Mouse (Mus musculus): ENCODE measurements at regions not wholly inside any gene's neighbourhood (a gene's known extent, or its start where the extent isn't known, plus 50 kb on each side); places are given as distances from the start of the nearest gene placed in this dataset.

GRCm38 (mm10) chr10:111079051-111079450 lies 69.1 kb upstream of the Zdhhc17 start:
- Histone ChIP-seq H3K27me3 (replicated peaks; ENCODE audit: control insufficient read depth, insufficient read depth, low read length) (no peaks in the 10 kb centered on the region), H3K4me3 (ENCODE audit: insufficient read depth, low read depth, low read length) (no peak overlapping the region), H3K4me1 (ENCODE audit: control insufficient read depth, insufficient read depth, low read length) (peaks cover 2% of the 10 kb centered on the region; the same call in 1 of the 2 replicates), H3K27ac (ENCODE audit: insufficient read depth, low read depth, low read length) (no peak overlapping the region), H3K36me3 (ENCODE audit: control insufficient read depth, insufficient read depth, low read length) (no peaks in the 10 kb centered on the region)
- TF ChIP-seq POLR2A (IDR thresholded peaks at IDR 0.05; ENCODE audit: low read depth, low read length) = no peak
- no peak for TF ChIP-seq CTCF (conservative IDR thresholded peaks at IDR 0.05; ENCODE audit: insufficient read depth, insufficient read length, low read depth, low read length)
- 69% methylated on average over 6 of the region's 6 CpGs for WGBS
- no peak for DNase-seq

DNA sequence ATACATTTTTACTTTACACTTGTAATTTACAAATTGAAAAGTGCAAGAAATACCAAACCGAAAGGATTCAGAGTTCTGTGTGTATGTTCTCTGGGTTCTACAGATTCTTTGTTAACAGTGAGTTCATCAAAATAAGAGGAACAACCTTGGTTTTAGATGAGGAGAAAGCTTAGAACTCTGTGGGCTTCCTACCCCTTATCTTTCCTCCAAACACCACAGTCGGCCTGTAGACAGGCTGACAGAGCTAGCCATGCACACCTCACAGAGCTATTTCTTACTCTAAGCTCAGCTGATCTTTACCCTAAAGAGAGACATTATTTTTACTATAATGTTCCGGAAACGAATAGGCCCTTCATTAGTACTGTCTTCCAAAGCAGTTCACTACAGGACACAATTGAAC lies 67.7 kb upstream of the Zdhhc17 start:
- Histone ChIP-seq H3K27ac (ENCODE audit: insufficient read depth, low read depth, low read length) (no peak overlapping the region), H3K4me3 (ENCODE audit: insufficient read depth, low read depth, low read length) (no peak overlapping the region), H3K27me3 (replicated peaks; ENCODE audit: control insufficient read depth, insufficient read depth, low read length) (no peaks in the 10 kb centered on the region), H3K36me3 (ENCODE audit: control insufficient read depth, insufficient read depth, low read length) (no peaks in the 10 kb centered on the region), H3K4me1 (ENCODE audit: control insufficient read depth, insufficient read depth, low read length) (peaks cover 6% of the 10 kb centered on the region; the same call in 1 of the 2 replicates)
- DNase-seq = no peak
- no peak for TF ChIP-seq CTCF (conservative IDR thresholded peaks at IDR 0.05; ENCODE audit: insufficient read depth, insufficient read length, low read depth, low read length)
- TF ChIP-seq POLR2A (IDR thresholded peaks at IDR 0.05; ENCODE audit: low read depth, low read length) = no peak
- WGBS = 96% methylated on average over 4 of the region's 4 CpGs

- no peak overlapping the region for H3K4me3 ChIP-seq (ENCODE audit: insufficient read depth, low read depth, low read length)
- H3K36me3 ChIP-seq (ENCODE audit: control insufficient read depth, insufficient read depth, low read length) = no peaks in the 10 kb centered on the region
- 63% methylated on average over 5 of the region's 5 CpGs for whole genome bisulfite sequencing
- TF ChIP-seq CTCF (conservative IDR thresholded peaks at IDR 0.05; ENCODE audit: insufficient read depth, insufficient read length, low read depth, low read length) (no peak), POLR2A (IDR thresholded peaks at IDR 0.05; ENCODE audit: low read depth, low read length) (no peak)
- peak; percentile 17 for DNase-seq
- no peaks in the 10 kb centered on the region for H3K27me3 ChIP-seq (replicated peaks; ENCODE audit: control insufficient read depth, insufficient read depth, low read length)
- no peak overlapping the region for H3K27ac ChIP-seq (ENCODE audit: insufficient read depth, low read depth, low read length)
- H3K4me1 ChIP-seq (ENCODE audit: control insufficient read depth, insufficient read depth, low read length) = peaks cover 9% of the 10 kb centered on the region; the same call in 1 of the 2 replicates
These were observed 64.0 kb upstream of the Zdhhc17 start for GRCm38 (mm10) chr10:111073851-111074430.

- no peak overlapping the region for H3K4me3 ChIP-seq (ENCODE audit: insufficient read depth, low read depth, low read length)
- peak; percentile 86 for DNase-seq
- no peaks in the 10 kb centered on the region for H3K36me3 ChIP-seq (ENCODE audit: control insufficient read depth, insufficient read depth, low read length)
- WGBS = 38% methylated on average over 14 of the region's 14 CpGs
- H3K4me1 ChIP-seq (ENCODE audit: control insufficient read depth, insufficient read depth, low read length) = peaks cover 9% of the 10 kb centered on the region; the same call in 1 of the 2 replicates
- H3K27me3 ChIP-seq (replicated peaks; ENCODE audit: control insufficient read depth, insufficient read depth, low read length) = no peaks in the 10 kb centered on the region
- no peak overlapping the region for H3K27ac ChIP-seq (ENCODE audit: insufficient read depth, low read depth, low read length)
- no peak for TF ChIP-seq POLR2A (IDR thresholded peaks at IDR 0.05; ENCODE audit: low read depth, low read length)
- TF ChIP-seq CTCF (conservative IDR thresholded peaks at IDR 0.05; ENCODE audit: insufficient read depth, insufficient read length, low read depth, low read length) = no peak
These were observed 63.3 kb upstream of the Zdhhc17 start for GRCm38 (mm10) chr10:111073262-111073661.

DNA sequence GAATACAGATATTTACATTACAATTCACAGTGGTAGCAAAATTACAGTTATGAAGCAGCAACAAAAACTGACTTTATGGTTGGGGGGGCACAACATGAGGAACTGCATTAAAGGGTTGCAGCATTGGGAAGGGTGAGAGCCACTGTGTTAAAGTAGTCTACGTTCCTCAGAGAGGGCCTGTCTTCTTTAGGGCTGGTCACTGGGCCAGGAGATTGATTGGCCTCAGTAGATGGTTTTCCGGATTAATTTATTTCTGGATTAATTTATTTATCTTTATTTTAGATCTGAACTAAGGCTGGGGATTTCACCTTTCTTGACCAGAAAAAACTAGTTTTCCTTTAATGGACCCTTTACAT lies 62.6 kb upstream of the Zdhhc17 start:
- Histone ChIP-seq H3K36me3 (ENCODE audit: control insufficient read depth, insufficient read depth, low read length) (no peaks in the 10 kb centered on the region), H3K4me1 (ENCODE audit: control insufficient read depth, insufficient read depth, low read length) (peaks cover 9% of the 10 kb centered on the region; the same call in 1 of the 2 replicates), H3K4me3 (ENCODE audit: insufficient read depth, low read depth, low read length) (no peak overlapping the region), H3K27ac (ENCODE audit: insufficient read depth, low read depth, low read length) (no peak overlapping the region), H3K27me3 (replicated peaks; ENCODE audit: control insufficient read depth, insufficient read depth, low read length) (no peaks in the 10 kb centered on the region)
- no peak for DNase-seq
- TF ChIP-seq POLR2A (IDR thresholded peaks at IDR 0.05; ENCODE audit: low read depth, low read length) (no peak), CTCF (conservative IDR thresholded peaks at IDR 0.05; ENCODE audit: insufficient read depth, insufficient read length, low read depth, low read length) (no peak)
- WGBS = 70% methylated on average over 2 of the region's 2 CpGs

- Histone ChIP-seq H3K4me1 (ENCODE audit: control insufficient read depth, insufficient read depth, low read length) (peaks cover 9% of the 10 kb centered on the region; the same call in 1 of the 2 replicates), H3K27me3 (replicated peaks; ENCODE audit: control insufficient read depth, insufficient read depth, low read length) (no peaks in the 10 kb centered on the region), H3K27ac (ENCODE audit: insufficient read depth, low read depth, low read length) (no peak overlapping the region), H3K36me3 (ENCODE audit: control insufficient read depth, insufficient read depth, low read length) (no peaks in the 10 kb centered on the region), H3K4me3 (ENCODE audit: insufficient read depth, low read depth, low read length) (no peak overlapping the region)
- WGBS = 18% methylated on average over 8 of the region's 11 CpGs
- peak; percentile 41 for DNase-seq
- TF ChIP-seq CTCF (conservative IDR thresholded peaks at IDR 0.05; ENCODE audit: insufficient read depth, insufficient read length, low read depth, low read length) (no peak), POLR2A (IDR thresholded peaks at IDR 0.05; ENCODE audit: low read depth, low read length) (no peak)
These were observed 62.0 kb upstream of the Zdhhc17 start for GRCm38 (mm10) chr10:111071805-111072553.

DNA sequence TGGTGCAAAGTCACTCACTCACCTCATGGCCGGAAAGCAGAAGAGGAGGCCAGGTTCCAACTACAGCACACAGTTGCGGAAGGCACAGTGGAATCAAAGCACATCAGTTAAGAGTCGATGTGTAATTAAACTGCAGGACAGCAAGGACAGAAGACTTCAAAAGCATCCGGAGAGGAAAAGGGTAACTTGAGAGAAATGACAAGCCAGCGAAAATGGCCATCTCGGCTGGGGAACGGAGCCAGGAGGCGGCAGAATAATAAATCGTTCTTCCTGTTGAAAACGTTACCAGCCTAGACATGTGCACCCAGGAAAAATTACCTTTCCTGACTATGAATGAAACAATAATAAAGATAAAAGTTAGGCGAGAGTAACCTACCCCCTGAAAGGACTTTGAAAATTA lies 56.2 kb upstream of the Zdhhc17 start:
- H3K27ac ChIP-seq (ENCODE audit: insufficient read depth, low read depth, low read length) = no peak overlapping the region
- 26% methylated on average over 11 of the region's 11 CpGs for WGBS
- H3K4me1 ChIP-seq (ENCODE audit: control insufficient read depth, insufficient read depth, low read length) = 0 out of 2 replicates have a peak, but pooled peaks cover 4% of the 10 kb centered on the region
- TF ChIP-seq POLR2A (IDR thresholded peaks at IDR 0.05; ENCODE audit: low read depth, low read length) (no peak), CTCF (conservative IDR thresholded peaks at IDR 0.05; ENCODE audit: insufficient read depth, insufficient read length, low read depth, low read length) (no peak)
- H3K27me3 ChIP-seq (replicated peaks; ENCODE audit: control insufficient read depth, insufficient read depth, low read length) = no peaks in the 10 kb centered on the region
- H3K36me3 ChIP-seq (ENCODE audit: control insufficient read depth, insufficient read depth, low read length) = no peaks in the 10 kb centered on the region
- peak; percentile 36 for DNase-seq
- H3K4me3 ChIP-seq (ENCODE audit: insufficient read depth, low read depth, low read length) = no peak overlapping the region
